Mouse (Mus musculus) stomach, embryonic 14.5 days (tissue): ENCODE data around the gene Chn2. TPM values are rescaled to one million over a fixed set of nuclear protein-coding genes. Genes with fewer than 3 reads are reported as not detected.

ENCODE experiments used
- ATAC-seq: fragments of 200-750 bp; cut with Nextera tagmentation; 2 replicates; pipeline ENCODE4 v1.8.0; 2017; ENCODE audit warnings: low read depth, moderate TSS enrichment; ENCODE audit not compliant: insufficient number of reproducible peaks, insufficient read depth, low FRiP score
- H3K27ac ChIP-seq: fragments of 300-500 bp; sonication (generic); 2 replicates; pipeline ENCODE4 v1.5.1; 2014; ENCODE audit warnings: mild to moderate bottlenecking, low read length, moderate library complexity, mixed read lengths
- H3K27me3 ChIP-seq: fragments of 300-500 bp; sonication (generic); 2 replicates; pipeline ENCODE4 v1.6.1; 2014; ENCODE audit warnings: low read length, control low read depth, mixed read lengths; ENCODE audit not compliant: control insufficient read depth, insufficient read depth
- H3K36me3 ChIP-seq: fragments of 300-500 bp; sonication (generic); 2 replicates; pipeline ENCODE4 v1.6.1; 2014; ENCODE audit warnings: mild to moderate bottlenecking, control low read depth, low read length, moderate library complexity, mixed read lengths; ENCODE audit not compliant: control insufficient read depth, insufficient read depth
- H3K4me1 ChIP-seq: fragments of 300-500 bp; sonication (generic); 2 replicates; pipeline ENCODE4 v1.6.1; 2014; ENCODE audit warnings: low read length, control low read depth, mixed read lengths; ENCODE audit not compliant: control insufficient read depth, insufficient read depth
- H3K4me2 ChIP-seq: fragments of 300-500 bp; sonication (generic); replicated peaks from 2 replicates; pipeline ENCODE4 v1.6.1; 2014; ENCODE audit warnings: low read depth, low read length, control low read depth
- H3K4me3 ChIP-seq: fragments of 300-500 bp; sonication (generic); 2 replicates; pipeline ENCODE4 v1.5.1; 2014; ENCODE audit warnings: low read depth, low read length, control low read depth
- H3K9ac ChIP-seq: fragments of 300-500 bp; sonication (generic); replicated peaks from 2 replicates; pipeline ENCODE4 v1.6.1; 2014; ENCODE audit warnings: low read depth, mild to moderate bottlenecking, control low read depth, low read length, moderate library complexity, mixed read lengths
- H3K9me3 ChIP-seq: fragments of 300-500 bp; sonication (generic); 2 replicates; pipeline ENCODE4 v1.6.1; 2016; ENCODE audit warnings: low read depth, low read length, control low read depth; ENCODE audit not compliant: control insufficient read depth
- WGBS: fragments of 180-500 bp; shearing (Covaris S2); extraction: QIAGEN DNeasy Blood & Tissue Kit; methylation state at CpG from one replicate; pipeline ENCODE4 v1.1.7; 2014; 5-methylcytosine and 5-hydroxymethylcytosine counted together
- polyA plus RNA-seq: library from polyadenylated mRNA; unstranded; fragments of >200 nt; fragmentation: Nextera tagmentation; extraction: Ambion mirVana; gene quantifications from 2 replicates; pipeline ENCODE4 v1.2.1, GENCODE M21; 2014

Chn2 gene
- polyA plus RNA-seq, 1 experiment from 2014 or later, result 19.1 TPM

- Histone ChIP-seq H3K36me3 (no peaks in the 10 kb centered on the region), H3K4me3 (no peak overlapping the region), H3K4me1 (no peaks in the 10 kb centered on the region), H3K9ac (no peak overlapping the region), H3K27ac (no peak overlapping the region), H3K9me3 (no peaks in the 10 kb centered on the region), H3K27me3 (no peaks in the 10 kb centered on the region), H3K4me2 (no peak overlapping the region)
- 77% methylated on average over 1 of the region's 1 CpGs for WGBS
- no peak for ATAC-seq
Measured at GRCm38 (mm10) chr6:54305777-54306176, 266.4 kb downstream of the Chn2 start.

GRCm38 (mm10) chr6:54313071-54313470, 273.7 kb downstream of the Chn2 start:
- no peaks in the 10 kb centered on the region for H3K36me3 ChIP-seq
- H3K4me3 ChIP-seq, result no peak overlapping the region
- ATAC-seq, result no peak
- no peak overlapping the region for H3K9ac ChIP-seq
- 85% methylated on average over 2 of the region's 2 CpGs for WGBS
- H3K4me2 ChIP-seq, result no peak overlapping the region
- no peaks in the 10 kb centered on the region for H3K9me3 ChIP-seq
- no peaks in the 10 kb centered on the region for H3K4me1 ChIP-seq
- H3K27me3 ChIP-seq, result no peaks in the 10 kb centered on the region
- no peak overlapping the region for H3K27ac ChIP-seq

DNA sequence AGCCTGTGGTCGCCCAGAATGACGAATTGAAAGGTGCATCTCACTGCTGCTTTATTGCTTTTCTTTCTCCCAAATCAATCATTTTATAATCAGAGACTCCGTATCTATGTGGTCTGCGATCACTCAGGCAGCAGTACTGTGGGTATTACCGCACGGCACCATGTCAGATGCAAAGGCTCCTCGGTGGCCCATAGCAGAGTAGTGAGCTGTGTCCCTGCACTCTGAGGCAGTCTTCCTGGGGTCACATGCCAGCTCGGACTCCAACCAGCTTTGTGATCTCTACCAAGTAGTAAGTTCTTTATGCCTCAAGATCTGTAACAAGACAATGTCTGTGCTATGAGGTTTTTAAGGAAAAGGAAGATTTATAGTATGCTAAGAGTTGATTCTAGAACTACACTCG, 279.3 kb downstream of the Chn2 start:
- Histone ChIP-seq H3K27ac (no peak overlapping the region), H3K9me3 (no peaks in the 10 kb centered on the region), H3K9ac (no peak overlapping the region), H3K4me3 (no peak overlapping the region), H3K27me3 (no peaks in the 10 kb centered on the region), H3K4me2 (no peak overlapping the region), H3K4me1 (no peaks in the 10 kb centered on the region), H3K36me3 (no peaks in the 10 kb centered on the region)
- ATAC-seq, result no peak
- 82% methylated on average over 9 of the region's 9 CpGs for WGBS

DNA sequence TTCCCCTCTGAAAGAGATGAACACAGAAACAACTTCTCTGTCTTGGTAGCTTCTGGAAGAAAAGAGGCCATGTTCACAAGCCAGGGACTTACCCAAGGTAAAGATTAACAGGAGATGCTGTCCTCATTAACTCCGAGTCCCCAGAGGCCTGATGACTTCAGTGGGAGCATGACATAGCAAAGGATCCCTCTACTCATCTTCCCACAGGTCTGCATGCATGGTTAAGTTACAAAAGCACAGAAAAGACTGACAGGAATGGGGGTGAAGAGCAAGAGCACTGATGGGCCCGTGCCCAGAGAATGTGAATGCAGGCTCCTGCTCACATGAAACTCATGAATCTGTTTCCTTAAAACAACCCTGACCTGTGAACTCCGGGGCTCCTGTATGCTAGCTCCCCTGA, 279.8 kb downstream of the Chn2 start:
- WGBS, result 81% methylated on average over 3 of the region's 3 CpGs
- Histone ChIP-seq H3K27me3 (no peaks in the 10 kb centered on the region), H3K9ac (no peak overlapping the region), H3K9me3 (no peaks in the 10 kb centered on the region), H3K36me3 (no peaks in the 10 kb centered on the region), H3K4me1 (no peaks in the 10 kb centered on the region), H3K4me3 (no peak overlapping the region), H3K4me2 (no peak overlapping the region), H3K27ac (no peak overlapping the region)
- no peak for ATAC-seq

- ATAC-seq, result no peak
- H3K4me2 ChIP-seq, result no peak overlapping the region
- H3K27me3 ChIP-seq, result no peaks in the 10 kb centered on the region
- H3K27ac ChIP-seq, result no peak overlapping the region
- no peak overlapping the region for H3K4me3 ChIP-seq
- no peaks in the 10 kb centered on the region for H3K4me1 ChIP-seq
- 81% methylated on average over 1 of the region's 1 CpGs for WGBS
- H3K36me3 ChIP-seq, result no peaks in the 10 kb centered on the region
- no peak overlapping the region for H3K9ac ChIP-seq
- no peaks in the 10 kb centered on the region for H3K9me3 ChIP-seq
Measured at GRCm38 (mm10) chr6:54320236-54320635, 280.9 kb downstream of the Chn2 start.

DNA sequence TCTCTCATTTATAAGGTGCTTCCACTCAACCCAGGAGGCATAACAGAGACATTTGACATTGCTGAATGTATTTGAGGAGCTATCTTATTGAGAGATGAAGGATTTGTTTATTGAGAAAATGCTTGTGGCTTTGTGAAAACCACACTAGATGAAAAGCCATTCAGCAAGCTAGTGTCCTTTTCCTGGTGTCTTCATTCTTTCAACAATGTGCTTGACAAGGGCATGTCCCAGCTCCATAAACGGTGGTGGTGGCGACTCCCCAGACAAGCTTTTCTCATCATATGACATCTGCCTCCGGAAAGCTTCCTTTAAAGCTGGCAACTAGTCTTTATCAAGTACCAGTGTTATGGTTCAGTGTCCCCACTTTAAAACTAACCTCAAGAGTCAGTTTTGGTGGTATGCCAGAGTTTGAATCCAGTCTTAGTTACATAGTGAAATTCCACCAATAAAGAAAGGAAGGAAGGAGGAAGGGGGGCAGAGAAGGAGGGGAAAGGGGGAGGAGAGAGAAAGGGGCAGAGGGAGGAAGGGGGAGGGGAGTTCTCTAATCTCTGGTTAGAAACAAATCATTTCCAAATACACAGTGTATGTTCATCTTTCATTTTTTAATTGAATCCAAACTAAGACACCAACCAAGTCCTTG, 286.0 kb downstream of the Chn2 start, which contains the start of gene Prr15:
TSS of gene Prr15 (plus strand) at position 590 of the 640 bp plus-strand sequence.
- Histone ChIP-seq H3K9me3 (no peaks in the 10 kb centered on the region), H3K36me3 (no peaks in the 10 kb centered on the region), H3K9ac (no peak within 1 kb of the TSS), H3K4me1 (0 out of 2 replicates have a peak, but pooled peaks cover 6% of the 10 kb centered on the region), H3K4me2 (peak within 1 kb of the TSS; percentile 98), H3K4me3 (peak within 1 kb of the TSS; percentile 47), H3K27me3 (peaks cover 9% of the 10 kb centered on the region; the same call in 1 of the 2 replicates), H3K27ac (no peak within 1 kb of the TSS)
- no peak for ATAC-seq
- WGBS, result 55% methylated on average over 3 of the region's 3 CpGs

GRCm38 (mm10) chr6:54326671-54327625, 287.6 kb downstream of the Chn2 start:
- H3K4me2 ChIP-seq, result peak overlapping the region; percentile 98
- peak overlapping the region; percentile 47 for H3K4me3 ChIP-seq
- under 1% methylated on average over 53 of the region's 53 CpGs for WGBS
- H3K36me3 ChIP-seq, result no peaks in the 10 kb centered on the region
- H3K4me1 ChIP-seq, result 0 out of 2 replicates have a peak, but pooled peaks cover 6% of the 10 kb centered on the region
- peak overlapping the region; percentile 26 for H3K9ac ChIP-seq
- peak; percentile 87 for ATAC-seq
- H3K9me3 ChIP-seq, result no peaks in the 10 kb centered on the region
- no peak overlapping the region for H3K27ac ChIP-seq
- peaks cover 9% of the 10 kb centered on the region; the same call in 1 of the 2 replicates for H3K27me3 ChIP-seq

DNA sequence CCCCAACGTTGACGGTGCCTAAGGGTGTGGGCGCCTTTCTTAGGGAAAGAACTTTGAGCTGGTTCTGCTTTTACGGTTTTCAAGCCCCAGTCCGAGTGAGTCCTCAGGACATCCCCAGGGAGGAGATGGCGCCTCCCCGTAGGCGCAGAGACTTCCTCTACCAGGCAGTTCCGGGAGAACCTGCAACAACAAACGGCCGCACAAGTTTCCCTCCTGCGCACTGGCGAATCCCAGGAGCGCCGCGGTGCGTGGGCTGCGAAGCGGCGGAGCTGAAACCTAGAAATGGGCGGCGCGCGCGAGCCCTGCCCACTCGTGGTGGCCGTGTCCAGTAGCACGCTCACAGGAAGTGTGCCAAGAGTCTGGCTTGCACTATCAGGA, 288.3 kb downstream of the Chn2 start:
- Histone ChIP-seq H3K4me2 (peak overlapping the region; percentile 98), H3K9me3 (no peaks in the 10 kb centered on the region), H3K36me3 (no peaks in the 10 kb centered on the region), H3K27ac (no peak overlapping the region), H3K9ac (peak overlapping the region; percentile 26), H3K4me3 (peak overlapping the region; percentile 47), H3K27me3 (peaks cover 9% of the 10 kb centered on the region; the same call in 1 of the 2 replicates), H3K4me1 (0 out of 2 replicates have a peak, but pooled peaks cover 6% of the 10 kb centered on the region)
- ATAC-seq, result peak; percentile 25; the same call in 1 of the 2 replicates
- under 1% methylated on average over 28 of the region's 28 CpGs for WGBS
